Mouse (Mus musculus) telencephalon, adult 2 months (tissue): ENCODE results near the gene Clk2.

Source experiments
- DNase-seq: peaks from one replicate; pipeline ENCODE4 v3.0.0-alpha.2; 2011; ENCODE audit warnings: low read depth, low spot score

The Clk2 gene

DNA sequence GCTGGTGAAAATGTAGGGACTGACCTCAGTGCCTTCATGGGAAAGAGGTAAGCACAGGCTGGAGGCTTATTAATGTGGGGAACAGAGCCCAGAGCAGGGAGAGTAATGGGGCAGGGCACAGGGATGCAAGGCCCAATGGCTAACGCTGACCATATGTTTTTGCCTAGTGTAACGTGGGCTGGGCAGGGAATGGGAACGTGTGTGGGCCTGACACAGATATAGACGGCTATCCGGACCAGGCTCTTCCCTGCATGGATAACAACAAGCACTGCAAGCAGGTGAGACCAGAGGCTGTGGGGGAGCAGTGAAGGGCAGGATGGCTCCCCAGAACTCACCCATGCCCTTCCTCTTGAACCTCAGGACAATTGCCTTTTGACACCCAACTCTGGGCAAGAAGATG is 56.6 kb downstream of the Clk2 start:
- DNase-seq, result no peak

DNA sequence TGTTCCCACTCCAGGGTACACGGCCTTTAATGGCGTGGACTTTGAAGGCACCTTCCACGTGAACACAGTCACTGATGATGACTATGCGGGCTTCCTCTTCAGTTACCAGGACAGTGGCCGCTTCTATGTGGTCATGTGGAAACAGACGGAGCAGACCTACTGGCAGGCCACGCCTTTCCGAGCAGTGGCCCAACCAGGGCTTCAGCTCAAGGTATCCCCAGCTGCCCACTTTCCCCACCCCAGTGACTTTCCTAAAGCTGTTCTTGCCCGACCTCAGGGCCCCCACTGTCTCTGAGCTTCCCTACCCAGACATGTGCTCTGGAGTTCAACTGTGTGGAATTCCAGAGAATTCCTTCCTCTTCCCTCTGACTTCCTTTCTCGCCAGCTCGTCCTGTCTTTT is 60.2 kb downstream of the Clk2 start:
- DNase-seq, result no peak

DNA sequence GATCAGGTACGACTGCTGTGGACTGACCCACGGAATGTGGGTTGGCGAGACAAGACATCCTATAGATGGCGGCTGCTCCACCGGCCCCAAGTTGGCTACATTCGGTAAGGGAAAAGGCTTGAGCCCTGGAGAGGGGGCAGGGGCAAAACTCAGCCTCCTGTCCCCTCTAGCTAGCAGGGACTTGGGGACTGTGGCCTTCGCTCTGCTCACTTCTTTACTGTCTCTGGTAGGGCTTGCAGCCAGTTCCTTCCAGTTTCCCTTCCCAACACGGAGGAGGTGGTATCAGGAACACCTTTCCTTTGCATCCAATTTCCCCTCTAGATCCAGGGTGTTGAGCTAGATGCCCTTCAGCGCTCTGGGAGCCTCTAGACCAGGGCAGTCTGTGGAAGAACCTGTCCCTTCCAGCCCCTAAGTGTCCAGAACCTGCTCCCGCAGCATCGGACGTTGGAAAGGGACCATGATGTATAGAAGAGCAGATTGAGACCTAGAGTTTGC is 60.8 kb downstream of the Clk2 start:
- no peak for DNase-seq

DNA sequence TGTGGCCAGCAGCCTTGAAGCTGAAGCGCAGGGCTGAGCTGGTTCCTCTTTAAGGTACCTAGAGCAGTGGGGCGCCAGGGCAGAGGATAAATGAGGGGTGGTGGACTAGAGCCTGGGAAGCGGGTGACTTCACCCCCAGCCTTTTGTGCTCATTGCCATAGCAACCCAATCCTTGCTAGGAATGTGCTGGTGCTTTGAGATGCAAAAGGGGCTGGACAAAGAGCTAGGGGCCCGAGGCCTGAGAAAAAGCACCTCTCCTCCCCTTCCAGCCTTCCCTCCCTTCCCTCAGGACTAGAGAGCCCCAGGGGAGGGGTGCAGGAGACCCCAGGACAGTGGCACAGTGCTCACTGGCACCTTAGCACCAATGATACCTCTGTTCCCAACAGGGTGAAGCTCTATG is 61.3 kb downstream of the Clk2 start:
- DNase-seq, result no peak

DNA sequence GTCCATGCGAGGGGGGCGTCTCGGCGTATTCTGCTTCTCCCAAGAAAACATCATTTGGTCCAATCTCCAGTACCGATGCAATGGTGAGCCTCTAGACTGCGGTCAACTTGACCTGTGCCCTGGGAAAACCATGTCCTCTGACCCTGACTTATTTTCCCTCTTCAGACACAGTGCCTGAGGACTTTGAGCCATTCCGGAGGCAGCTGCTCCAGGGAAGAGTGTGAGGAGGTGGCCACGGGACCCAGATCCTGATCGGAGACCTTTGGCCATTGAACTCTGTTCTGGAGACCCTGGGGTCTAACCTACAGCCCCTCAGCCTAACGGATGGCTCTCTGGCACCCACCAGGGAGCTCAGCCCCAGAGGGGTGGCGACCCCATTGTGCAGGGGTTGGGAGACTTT is 61.8 kb downstream of the Clk2 start:
- no peak for DNase-seq
